Mouse (Mus musculus) lung, embryonic 14.5 days (tissue): Measurements from ENCODE around the gene Ndufs8. TPM values are rescaled to one million over a fixed set of nuclear protein-coding genes. Genes with fewer than 3 reads are reported as not detected.

Source experiments
- ATAC-seq: fragments of 200-750 bp; cut with Nextera tagmentation; 2 replicates; pipeline ENCODE4 v1.8.0; 2017; ENCODE audit warnings: mild to moderate bottlenecking, moderate TSS enrichment, moderate library complexity; ENCODE audit not compliant: insufficient read depth
- DNase-seq: peaks from one replicate; pipeline ENCODE4 v3.0.0-alpha.2; 2015
- H3K27ac ChIP-seq: fragments of 300-500 bp; sonication (generic); 2 replicates; pipeline ENCODE4 v1.5.1; 2014; ENCODE audit warnings: low read depth, mild to moderate bottlenecking, moderate library complexity
- H3K27me3 ChIP-seq: fragments of 300-500 bp; sonication (generic); 2 replicates; pipeline ENCODE4 v1.6.1; 2014; ENCODE audit warnings: low read length, control low read depth; ENCODE audit not compliant: insufficient read depth
- H3K36me3 ChIP-seq: fragments of 300-500 bp; sonication (generic); 2 replicates; pipeline ENCODE4 v1.6.1; 2014; ENCODE audit warnings: control low read depth; ENCODE audit not compliant: insufficient read depth
- H3K4me1 ChIP-seq: fragments of 300-500 bp; sonication (generic); 2 replicates; pipeline ENCODE4 v1.6.1; 2014; ENCODE audit warnings: antibody characterized with exemption, control low read depth; ENCODE audit not compliant: insufficient read depth
- H3K4me2 ChIP-seq: fragments of 300-500 bp; sonication (generic); 2 replicates; pipeline ENCODE4 v1.6.1; 2014; ENCODE audit warnings: mild to moderate bottlenecking
- H3K4me3 ChIP-seq: fragments of 300-500 bp; sonication (generic); 2 replicates; pipeline ENCODE4 v1.5.1; 2014; ENCODE audit warnings: low read depth, low read length
- H3K9ac ChIP-seq: fragments of 300-500 bp; sonication (generic); 2 replicates; pipeline ENCODE4 v1.6.1; 2014
- H3K9me3 ChIP-seq: fragments of 300-500 bp; sonication (generic); 2 replicates; pipeline ENCODE4 v1.6.1; 2016; ENCODE audit warnings: low read depth, low read length, control low read depth
- CTCF ChIP-seq: IDR thresholded peaks from 2 replicates; pipeline ENCODE4 v1.5.1; 2016; ENCODE audit warnings: antibody characterized with exemption, low read depth
- WGBS: fragments of 180-500 bp; shearing (Covaris S2); extraction: QIAGEN DNeasy Blood & Tissue Kit; methylation state at CpG from one replicate; pipeline ENCODE4 v1.1.7; 2014; 5-methylcytosine and 5-hydroxymethylcytosine counted together
- polyA plus RNA-seq: library from polyadenylated mRNA; unstranded; fragments of >200 nt; fragmentation: Nextera tagmentation; extraction: Ambion mirVana; gene quantifications from 2 replicates; pipeline ENCODE4 v1.2.1, GENCODE M21; 2014

Gene Ndufs8
- polyA plus RNA-seq, 1 experiment from 2014 or later, result 335 TPM

- no peak for ATAC-seq
- H3K27ac ChIP-seq, result no peak overlapping the region
- H3K4me2 ChIP-seq, result peak overlapping the region; percentile 92
- no peaks in the 10 kb centered on the region for H3K9me3 ChIP-seq
- TF ChIP-seq CTCF, result no peak
- peaks cover 25% of the 10 kb centered on the region for H3K4me1 ChIP-seq
- no peak overlapping the region for H3K4me3 ChIP-seq
- H3K36me3 ChIP-seq, result peaks cover 50% of the 10 kb centered on the region
- DNase-seq, result no peak
- H3K9ac ChIP-seq, result no peak overlapping the region
- 64% methylated on average over 10 of the region's 10 CpGs for WGBS
- no peaks in the 10 kb centered on the region for H3K27me3 ChIP-seq
Measured at GRCm38 (mm10) chr19:3904363-3904675, 8.3 kb downstream of the Ndufs8 start.

- no peak for ATAC-seq
- Histone ChIP-seq H3K4me1 (peaks cover 25% of the 10 kb centered on the region), H3K36me3 (peaks cover 45% of the 10 kb centered on the region), H3K9ac (no peak overlapping the region), H3K4me2 (peak overlapping the region; percentile 92; the same call in 1 of the 2 replicates), H3K27me3 (no peaks in the 10 kb centered on the region), H3K27ac (no peak overlapping the region), H3K4me3 (no peak overlapping the region), H3K9me3 (no peaks in the 10 kb centered on the region)
- WGBS, result 70% methylated on average over 25 of the region's 25 CpGs
- no peak for TF ChIP-seq CTCF
- no peak for DNase-seq
Measured at GRCm38 (mm10) chr19:3903648-3904362, 8.8 kb downstream of the Ndufs8 start.

- Histone ChIP-seq H3K27me3 (no peaks in the 10 kb centered on the region), H3K9me3 (no peaks in the 10 kb centered on the region), H3K4me1 (peaks cover 25% of the 10 kb centered on the region), H3K36me3 (peaks cover 41% of the 10 kb centered on the region), H3K27ac (no peak overlapping the region), H3K4me3 (no peak overlapping the region), H3K4me2 (no peak overlapping the region), H3K9ac (no peak overlapping the region)
- WGBS, result 78% methylated on average over 12 of the region's 12 CpGs
- DNase-seq (no peak), ATAC-seq (no peak)
- TF ChIP-seq CTCF, result no peak
Measured at GRCm38 (mm10) chr19:3902966-3903365, 9.6 kb downstream of the Ndufs8 start.

GRCm38 (mm10) chr19:3899618-3900017 lies 13.0 kb downstream of the Ndufs8 start:
- no peaks in the 10 kb centered on the region for H3K9me3 ChIP-seq
- no peak overlapping the region for H3K9ac ChIP-seq
- H3K27me3 ChIP-seq, result no peaks in the 10 kb centered on the region
- 92% methylated on average over 4 of the region's 4 CpGs for WGBS
- no peak overlapping the region for H3K4me2 ChIP-seq
- H3K4me1 ChIP-seq, result peaks cover 7% of the 10 kb centered on the region
- DNase-seq, result no peak
- no peak overlapping the region for H3K4me3 ChIP-seq
- H3K36me3 ChIP-seq, result peaks cover 68% of the 10 kb centered on the region
- ATAC-seq, result no peak
- TF ChIP-seq CTCF, result no peak
- H3K27ac ChIP-seq, result no peak overlapping the region

GRCm38 (mm10) chr19:3898952-3899351 lies 13.6 kb downstream of the Ndufs8 start:
- Histone ChIP-seq H3K36me3 (peaks cover 69% of the 10 kb centered on the region), H3K9me3 (no peaks in the 10 kb centered on the region), H3K4me3 (no peak overlapping the region), H3K27ac (no peak overlapping the region), H3K27me3 (no peaks in the 10 kb centered on the region), H3K4me2 (no peak overlapping the region), H3K4me1 (peaks cover under 1% of the 10 kb centered on the region), H3K9ac (no peak overlapping the region)
- ATAC-seq, result no peak
- 83% methylated on average over 7 of the region's 7 CpGs for WGBS
- no peak for TF ChIP-seq CTCF
- DNase-seq, result no peak

GRCm38 (mm10) chr19:3897557-3897956 lies 15.0 kb downstream of the Ndufs8 start:
- Histone ChIP-seq H3K27me3 (no peaks in the 10 kb centered on the region), H3K4me1 (no peaks in the 10 kb centered on the region), H3K27ac (no peak overlapping the region), H3K9ac (no peak overlapping the region), H3K4me2 (no peak overlapping the region), H3K9me3 (no peaks in the 10 kb centered on the region), H3K36me3 (peaks cover 68% of the 10 kb centered on the region), H3K4me3 (no peak overlapping the region)
- no peak for ATAC-seq
- 86% methylated on average over 5 of the region's 5 CpGs for WGBS
- no peak for DNase-seq
- TF ChIP-seq CTCF, result no peak

- DNase-seq (no peak), ATAC-seq (no peak)
- Histone ChIP-seq H3K4me2 (no peak overlapping the region), H3K9ac (no peak overlapping the region), H3K4me3 (no peak overlapping the region), H3K9me3 (no peaks in the 10 kb centered on the region), H3K27me3 (no peaks in the 10 kb centered on the region), H3K27ac (no peak overlapping the region), H3K36me3 (peaks cover 68% of the 10 kb centered on the region), H3K4me1 (no peaks in the 10 kb centered on the region)
- no peak for TF ChIP-seq CTCF
- WGBS, result 84% methylated on average over 10 of the region's 10 CpGs
Measured at GRCm38 (mm10) chr19:3896208-3896607, 16.4 kb downstream of the Ndufs8 start.
